Mouse (Mus musculus) liver, adult 2 months (tissue): ENCODE results near the gene Wsb1. TPM values are rescaled to one million over a fixed set of nuclear protein-coding genes. Genes with fewer than 3 reads are reported as not detected.
A peak's percentile ranks its signal among the peaks of the same experiment; 100 is the strongest.

ENCODE experiments used
- DNase-seq: peaks from one replicate; pipeline ENCODE4 v3.0.0-alpha.2; 2011; ENCODE audit warnings: low read depth, low spot score; ENCODE audit errors: extremely low read depth
- H3K27ac ChIP-seq: fragments of 200-500 bp; replicated peaks from 2 replicates; pipeline ENCODE4 v1.5.1; 2012; ENCODE audit warnings: low read depth, mild to moderate bottlenecking, control low read depth, inconsistent platforms, low read length; ENCODE audit not compliant: insufficient read depth
- H3K27me3 ChIP-seq: fragments of 200-500 bp; 2 replicates; pipeline ENCODE4 v1.6.1; 2012; ENCODE audit warnings: mild to moderate bottlenecking, moderate library complexity, low read length, inconsistent platforms; ENCODE audit not compliant: control insufficient read depth, insufficient read depth
- H3K36me3 ChIP-seq: fragments of 200-500 bp; 2 replicates; pipeline ENCODE4 v1.6.1; 2012; ENCODE audit warnings: low read length, inconsistent platforms; ENCODE audit not compliant: control insufficient read depth, insufficient read depth
- H3K4me1 ChIP-seq: fragments of 200-500 bp; 2 replicates; pipeline ENCODE4 v1.6.1; 2011; ENCODE audit warnings: low read length; ENCODE audit not compliant: control insufficient read depth, insufficient read depth
- H3K4me3 ChIP-seq: fragments of 200-500 bp; 2 replicates; pipeline ENCODE4 v1.5.1; 2011; ENCODE audit warnings: low read depth, mild to moderate bottlenecking, control low read depth, low read length, moderate library complexity; ENCODE audit not compliant: insufficient read depth
- H3K79me2 ChIP-seq: fragments of 200-500 bp; 2 replicates; pipeline ENCODE4 v1.6.1; 2012; ENCODE audit warnings: inconsistent platforms, mild to moderate bottlenecking, low read length, moderate library complexity; ENCODE audit not compliant: control insufficient read depth, insufficient read depth
- H3K9ac ChIP-seq: fragments of 200-500 bp; 2 replicates; pipeline ENCODE4 v1.6.1; 2012; ENCODE audit warnings: low read depth, mild to moderate bottlenecking, control low read depth, inconsistent platforms, low read length
- CTCF ChIP-seq: fragments of 200-500 bp; IDR thresholded peaks from 2 replicates; pipeline ENCODE4 v1.5.1; 2011; ENCODE audit warnings: low read depth, low read length, control low read depth
- POLR2A ChIP-seq: fragments of 200-500 bp; IDR thresholded peaks from 2 replicates; pipeline ENCODE4 v1.6.1; 2011; ENCODE audit warnings: low read length, control low read depth; ENCODE audit not compliant: insufficient read depth; ENCODE audit errors: extremely low read depth
- WGBS: fragments of 180-500 bp; shearing (Covaris S2); methylation state at CpG from one replicate; pipeline ENCODE4 v1.1.7; 2018; 5-methylcytosine and 5-hydroxymethylcytosine counted together
- polyA plus RNA-seq: library from polyadenylated mRNA; depleted of rRNA; stranded (reverse); fragments of >200 nt; gene quantifications from 2 replicates; pipeline ENCODE4 v1.2.3, GENCODE M21; 2012
- total RNA-seq: library from RNA; depleted of rRNA; stranded (reverse); fragments of >200 nt; gene quantifications from 2 replicates; pipeline ENCODE4 v1.2.3, GENCODE M21; 2014

Wsb1 gene
- total and polyA plus RNA-seq, 2 experiments, result 20.6 to 23.4 TPM

- Histone ChIP-seq H3K9ac (no peak overlapping the region), H3K27ac (no peak overlapping the region), H3K36me3 (no peaks in the 10 kb centered on the region), H3K4me3 (no peak overlapping the region), H3K79me2 (peaks cover 3% of the 10 kb centered on the region; the same call in 1 of the 2 replicates), H3K4me1 (peaks cover 2% of the 10 kb centered on the region; the same call in 1 of the 2 replicates), H3K27me3 (no peaks in the 10 kb centered on the region)
- DNase-seq, result no peak
- TF ChIP-seq POLR2A, result no peak
- TF ChIP-seq CTCF, result no peak
- WGBS, result 86% methylated on average over 6 of the region's 6 CpGs
These were observed 4.3 kb upstream of the Wsb1 start for GRCm38 (mm10) chr11:79258738-79259137.

- peak overlapping the region; percentile 72 for H3K27ac ChIP-seq
- H3K9ac ChIP-seq, result peak overlapping the region; percentile 87
- no peaks in the 10 kb centered on the region for H3K27me3 ChIP-seq
- DNase-seq, result no peak
- peaks cover 3% of the 10 kb centered on the region; the same call in 1 of the 2 replicates for H3K79me2 ChIP-seq
- H3K4me3 ChIP-seq, result peak overlapping the region; percentile 89
- peaks cover 9% of the 10 kb centered on the region for H3K4me1 ChIP-seq
- WGBS, result 2% methylated on average over 49 of the region's 49 CpGs
- TF ChIP-seq CTCF, result no peak
- TF ChIP-seq POLR2A, result no peak
- peaks cover 18% of the 10 kb centered on the region for H3K36me3 ChIP-seq
These were observed 705 bp downstream of the Wsb1 start for GRCm38 (mm10) chr11:79253542-79254390.

- Histone ChIP-seq H3K36me3 (peaks cover 22% of the 10 kb centered on the region), H3K4me1 (peaks cover 9% of the 10 kb centered on the region), H3K27ac (no peak overlapping the region), H3K79me2 (peaks cover 3% of the 10 kb centered on the region; the same call in 1 of the 2 replicates), H3K9ac (peak overlapping the region; percentile 87), H3K27me3 (no peaks in the 10 kb centered on the region), H3K4me3 (peak overlapping the region; percentile 89)
- WGBS, result 14% methylated on average over 6 of the region's 6 CpGs
- no peak for TF ChIP-seq CTCF
- peak; percentile 42 for DNase-seq
These were observed 1.5 kb downstream of the Wsb1 start for GRCm38 (mm10) chr11:79252881-79253541.

GRCm38 (mm10) chr11:79239024-79239423, 15.4 kb downstream of the Wsb1 start:
- H3K36me3 ChIP-seq, result peaks cover 53% of the 10 kb centered on the region
- 96% methylated on average over 7 of the region's 7 CpGs for WGBS
- no peaks in the 10 kb centered on the region for H3K27me3 ChIP-seq
- no peak for DNase-seq
- no peaks in the 10 kb centered on the region for H3K79me2 ChIP-seq
- no peak overlapping the region for H3K27ac ChIP-seq
- H3K4me3 ChIP-seq, result no peak overlapping the region
- no peak overlapping the region for H3K9ac ChIP-seq
- no peaks in the 10 kb centered on the region for H3K4me1 ChIP-seq
- TF ChIP-seq CTCF, result no peak
- no peak for TF ChIP-seq POLR2A

- DNase-seq, result no peak
- no peaks in the 10 kb centered on the region for H3K79me2 ChIP-seq
- TF ChIP-seq CTCF, result no peak
- TF ChIP-seq POLR2A, result no peak
- no peak overlapping the region for H3K4me3 ChIP-seq
- WGBS, result 79% methylated on average over 1 of the region's 1 CpGs
- H3K9ac ChIP-seq, result no peak overlapping the region
- H3K27ac ChIP-seq, result no peak overlapping the region
- no peaks in the 10 kb centered on the region for H3K4me1 ChIP-seq
- peaks cover 50% of the 10 kb centered on the region for H3K36me3 ChIP-seq
- H3K27me3 ChIP-seq, result no peaks in the 10 kb centered on the region
These were observed 16.1 kb downstream of the Wsb1 start for GRCm38 (mm10) chr11:79238398-79238752.
